Mouse (Mus musculus) kidney, embryonic 15.5 days (tissue): ENCODE data around the gene Tuba4a. TPM values are rescaled to one million over a fixed set of nuclear protein-coding genes. Genes with fewer than 3 reads are reported as not detected.

Experiments used
- ATAC-seq: fragments of 200-750 bp; cut with Nextera tagmentation; replicated peaks from 2 replicates; pipeline ENCODE4 v1.8.0; 2017; ENCODE audit warnings: moderate TSS enrichment; ENCODE audit not compliant: low FRiP score
- H3K27ac ChIP-seq: fragments of 300-500 bp; sonication (generic); 2 replicates; pipeline ENCODE4 v1.5.1; 2015; ENCODE audit warnings: mild to moderate bottlenecking, inconsistent platforms
- H3K27me3 ChIP-seq: fragments of 300-500 bp; sonication (generic); 2 replicates; pipeline ENCODE4 v1.6.1; 2015; ENCODE audit warnings: inconsistent platforms
- H3K36me3 ChIP-seq: fragments of 300-500 bp; sonication (generic); 2 replicates; pipeline ENCODE4 v1.6.1; 2015; ENCODE audit warnings: inconsistent platforms
- H3K4me1 ChIP-seq: fragments of 300-500 bp; sonication (generic); 2 replicates; pipeline ENCODE4 v1.6.1; 2015; ENCODE audit warnings: inconsistent platforms
- H3K4me2 ChIP-seq: fragments of 300-500 bp; sonication (generic); 2 replicates; pipeline ENCODE4 v1.6.1; 2015; ENCODE audit warnings: moderate library complexity, mild to moderate bottlenecking, inconsistent platforms
- H3K4me3 ChIP-seq: fragments of 300-500 bp; sonication (generic); replicated peaks from 2 replicates; pipeline ENCODE4 v1.5.1; 2015; ENCODE audit warnings: mild to moderate bottlenecking, inconsistent platforms
- H3K9ac ChIP-seq: fragments of 300-500 bp; sonication (generic); 2 replicates; pipeline ENCODE4 v1.6.1; 2015; ENCODE audit warnings: mild to moderate bottlenecking, inconsistent platforms
- H3K9me3 ChIP-seq: fragments of 300-500 bp; sonication (generic); replicated peaks from 2 replicates; pipeline ENCODE4 v1.6.1; 2016; ENCODE audit warnings: inconsistent platforms
- WGBS: fragments of 180-500 bp; shearing (Covaris S2); methylation state at CpG from one replicate; pipeline ENCODE4 v1.1.7; 2015; ENCODE audit warnings: mixed read lengths; 5-methylcytosine and 5-hydroxymethylcytosine counted together
- polyA plus RNA-seq: library from polyadenylated mRNA; unstranded; fragments of >200 nt; fragmentation: Nextera tagmentation; extraction: Ambion mirVana; gene quantifications from 2 replicates; pipeline ENCODE4 v1.2.1, GENCODE M21; 2015

Gene Tuba4a
- polyA plus RNA-seq, 1 experiment from 2014 or later, result 63.8 TPM

DNA sequence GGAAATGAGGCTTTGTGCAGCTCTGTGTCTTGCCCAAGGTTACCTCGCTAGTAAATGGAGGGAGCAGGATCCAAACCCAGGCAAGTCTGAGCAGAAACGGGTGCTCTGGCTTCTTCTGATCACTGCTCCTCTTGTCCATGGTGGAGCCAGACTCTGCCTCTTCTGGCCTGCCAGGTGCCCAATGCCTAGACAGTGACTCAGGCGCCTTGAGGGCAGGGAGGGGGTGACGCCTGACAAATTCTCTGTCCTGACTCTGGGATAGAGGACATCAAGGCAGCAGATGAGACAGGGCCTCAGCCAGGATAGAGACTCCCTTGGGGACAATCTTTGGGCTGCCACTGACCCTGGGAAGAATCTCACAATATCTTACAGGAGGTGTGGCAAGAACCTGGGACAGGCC, 11.6 kb upstream of the Tuba4a start:
- Histone ChIP-seq H3K27me3 (peaks cover 6% of the 10 kb centered on the region; the same call in 1 of the 2 replicates), H3K9me3 (no peaks in the 10 kb centered on the region), H3K36me3 (no peaks in the 10 kb centered on the region), H3K4me1 (peaks cover 12% of the 10 kb centered on the region), H3K4me2 (no peak overlapping the region), H3K9ac (no peak overlapping the region), H3K27ac (no peak overlapping the region), H3K4me3 (no peak overlapping the region)
- ATAC-seq, result no peak
- WGBS, result 79% methylated on average over 4 of the region's 4 CpGs

DNA sequence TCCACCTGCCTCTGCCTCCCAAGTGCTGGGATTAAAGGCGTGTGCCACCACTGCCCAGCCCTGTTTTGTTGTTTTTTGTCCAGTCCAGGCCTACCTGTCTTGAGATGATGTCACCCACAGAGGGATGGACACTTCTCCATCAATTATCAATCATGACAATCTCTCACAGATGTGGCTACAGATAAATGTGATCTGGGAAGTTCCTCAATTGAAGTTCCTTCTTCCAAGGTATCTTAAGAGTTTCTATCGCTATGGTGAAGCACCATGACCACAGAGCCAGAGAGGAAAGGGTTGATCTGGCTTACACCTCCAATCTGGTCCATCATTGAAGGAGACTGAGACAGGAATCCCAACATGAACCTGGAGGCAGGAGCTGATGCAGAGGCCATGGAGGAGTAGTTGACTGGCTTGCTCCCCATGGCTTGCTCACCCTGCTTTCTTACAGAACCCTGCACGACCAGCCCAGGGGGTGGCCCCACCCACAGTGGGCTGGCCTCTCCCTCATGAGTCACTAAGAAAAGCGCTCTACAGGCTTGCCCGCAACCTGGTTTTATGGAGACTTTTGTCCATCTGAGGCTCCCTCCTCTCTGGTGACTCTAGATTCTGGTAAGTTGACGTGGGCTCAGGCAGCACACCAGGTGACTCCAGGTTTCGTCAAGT, 10.8 kb upstream of the Tuba4a start:
- ATAC-seq, result no peak
- H3K36me3 ChIP-seq, result no peaks in the 10 kb centered on the region
- no peak overlapping the region for H3K27ac ChIP-seq
- H3K4me3 ChIP-seq, result no peak overlapping the region
- peaks cover 6% of the 10 kb centered on the region for H3K27me3 ChIP-seq
- no peaks in the 10 kb centered on the region for H3K9me3 ChIP-seq
- no peak overlapping the region for H3K9ac ChIP-seq
- peaks cover 7% of the 10 kb centered on the region; the same call in 1 of the 2 replicates for H3K4me1 ChIP-seq
- no peak overlapping the region for H3K4me2 ChIP-seq
- 73% methylated on average over 7 of the region's 7 CpGs for WGBS

DNA sequence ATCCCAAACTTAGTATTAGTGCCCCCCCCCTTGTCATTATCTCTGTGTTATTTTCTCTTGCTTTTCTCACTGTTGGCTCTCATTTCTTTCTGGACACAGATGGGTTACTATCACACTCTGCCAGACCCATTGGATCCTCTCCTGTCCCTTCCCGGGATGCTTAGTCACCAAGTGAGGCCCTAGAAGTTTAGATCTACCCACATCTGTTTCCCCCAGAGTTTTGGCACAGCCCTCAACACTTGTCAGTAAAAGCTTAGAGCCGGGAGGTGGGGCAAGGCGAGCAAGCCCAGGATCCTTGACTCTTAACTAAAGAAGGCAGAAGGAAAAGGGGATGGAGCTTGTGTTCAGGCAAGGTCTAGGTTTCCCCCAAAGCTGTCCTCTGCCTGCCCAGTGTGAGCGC, 9.5 kb upstream of the Tuba4a start:
- no peaks in the 10 kb centered on the region for H3K36me3 ChIP-seq
- H3K4me2 ChIP-seq, result no peak overlapping the region
- no peaks in the 10 kb centered on the region for H3K9me3 ChIP-seq
- no peak for ATAC-seq
- H3K9ac ChIP-seq, result no peak overlapping the region
- peaks cover 6% of the 10 kb centered on the region for H3K27me3 ChIP-seq
- H3K4me3 ChIP-seq, result no peak overlapping the region
- 63% methylated on average over 4 of the region's 4 CpGs for WGBS
- 0 out of 2 replicates have a peak, but pooled peaks cover under 1% of the 10 kb centered on the region for H3K4me1 ChIP-seq
- no peak overlapping the region for H3K27ac ChIP-seq

DNA sequence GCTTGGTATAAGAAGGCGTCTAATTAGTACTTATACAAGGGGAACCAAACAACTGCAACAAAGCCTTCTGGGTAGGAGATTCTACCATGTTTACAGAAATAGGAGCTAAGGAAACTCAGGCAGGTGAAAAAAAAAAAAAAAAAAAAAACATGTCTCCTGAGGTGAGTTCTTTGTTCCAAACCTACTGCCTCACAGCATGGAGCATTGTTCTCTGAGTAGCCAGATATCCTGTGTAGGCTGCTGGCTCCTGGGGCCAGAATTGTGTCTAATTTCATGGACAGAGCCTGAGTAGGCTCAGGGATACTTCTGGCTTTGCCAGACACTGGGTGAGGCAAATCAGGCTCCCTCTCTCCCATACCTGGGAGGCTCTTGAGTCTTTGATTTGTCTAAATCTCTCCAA, 8.0 kb upstream of the Tuba4a start:
- Histone ChIP-seq H3K4me2 (no peak overlapping the region), H3K9me3 (no peaks in the 10 kb centered on the region), H3K9ac (no peak overlapping the region), H3K27me3 (peaks cover 3% of the 10 kb centered on the region), H3K4me1 (no peaks in the 10 kb centered on the region), H3K4me3 (no peak overlapping the region), H3K36me3 (no peaks in the 10 kb centered on the region), H3K27ac (no peak overlapping the region)
- 82% methylated on average over 1 of the region's 1 CpGs for WGBS
- no peak for ATAC-seq

DNA sequence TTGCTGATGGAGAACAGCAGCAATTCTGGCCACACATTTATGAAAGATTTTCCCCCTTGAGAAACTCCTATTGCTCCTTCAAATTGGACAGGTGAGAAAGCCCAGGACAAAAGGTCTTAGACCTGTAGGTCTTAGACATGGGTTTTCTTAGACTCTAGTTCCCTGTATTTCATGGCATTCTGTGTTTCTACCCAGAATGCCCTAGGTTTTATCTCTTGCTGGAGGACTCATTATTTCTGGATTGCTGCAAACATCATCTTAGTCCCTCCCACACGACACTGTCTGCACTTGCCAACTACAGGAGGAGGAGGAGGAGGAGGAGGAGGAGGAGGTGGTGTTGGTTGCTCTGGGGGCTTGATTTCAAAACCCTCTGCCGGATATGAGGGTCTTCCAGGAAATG, 6.5 kb upstream of the Tuba4a start:
- Histone ChIP-seq H3K4me3 (no peak overlapping the region), H3K27me3 (peaks cover 12% of the 10 kb centered on the region), H3K27ac (no peak overlapping the region), H3K4me2 (no peak overlapping the region), H3K36me3 (no peaks in the 10 kb centered on the region), H3K9me3 (no peaks in the 10 kb centered on the region), H3K9ac (no peak overlapping the region), H3K4me1 (no peaks in the 10 kb centered on the region)
- 44% methylated on average over 2 of the region's 2 CpGs for WGBS
- ATAC-seq, result no peak

DNA sequence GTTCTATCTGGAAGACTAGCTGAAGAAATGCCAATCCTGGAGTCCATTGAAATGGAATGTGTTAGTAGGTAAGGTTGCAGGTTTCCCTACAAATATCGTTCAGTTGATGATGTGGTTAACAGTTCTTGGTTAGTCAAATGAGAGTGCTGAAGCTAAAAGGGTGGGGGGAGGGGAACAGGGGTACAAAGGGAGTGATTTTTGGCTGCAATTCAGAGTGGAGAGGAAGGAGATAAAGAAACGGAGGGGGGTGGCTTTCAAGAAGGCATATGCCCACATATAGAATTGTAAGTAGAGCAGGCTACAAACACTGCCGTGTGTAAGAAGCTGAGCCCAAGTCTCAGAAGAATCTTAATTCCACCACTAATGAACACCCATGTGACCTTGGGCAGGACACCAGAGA, 5.8 kb upstream of the Tuba4a start:
- Histone ChIP-seq H3K4me1 (no peaks in the 10 kb centered on the region), H3K4me3 (no peak overlapping the region), H3K27me3 (peaks cover 19% of the 10 kb centered on the region), H3K9me3 (no peaks in the 10 kb centered on the region), H3K9ac (no peak overlapping the region), H3K36me3 (no peaks in the 10 kb centered on the region), H3K27ac (no peak overlapping the region), H3K4me2 (no peak overlapping the region)
- ATAC-seq, result no peak
- 66% methylated on average over 3 of the region's 3 CpGs for WGBS

DNA sequence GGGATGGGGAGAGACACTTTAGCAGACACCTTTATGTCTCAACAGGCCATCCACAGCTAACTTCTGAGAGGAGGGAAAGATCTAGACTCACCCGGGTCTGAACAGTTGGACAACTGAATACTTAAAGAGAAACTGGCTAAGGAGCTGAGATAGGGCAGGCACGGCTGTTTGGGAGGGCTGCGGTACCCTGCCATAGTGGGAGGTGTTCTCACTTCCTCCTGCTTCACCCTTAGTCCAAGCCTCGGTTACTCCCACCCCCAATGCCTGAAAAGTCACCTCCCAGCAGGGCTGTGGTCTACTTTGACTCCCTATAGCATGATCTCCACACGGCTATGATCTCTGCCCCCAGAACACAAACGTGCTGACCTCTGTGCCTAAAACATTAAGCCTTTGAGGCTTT, 3.9 kb upstream of the Tuba4a start:
- H3K27ac ChIP-seq, result no peak overlapping the region
- no peak for ATAC-seq
- H3K4me1 ChIP-seq, result peaks cover 16% of the 10 kb centered on the region
- H3K4me2 ChIP-seq, result no peak overlapping the region
- H3K9ac ChIP-seq, result no peak overlapping the region
- no peaks in the 10 kb centered on the region for H3K36me3 ChIP-seq
- no peaks in the 10 kb centered on the region for H3K9me3 ChIP-seq
- no peak overlapping the region for H3K4me3 ChIP-seq
- 60% methylated on average over 6 of the region's 6 CpGs for WGBS
- peaks cover 38% of the 10 kb centered on the region for H3K27me3 ChIP-seq

DNA sequence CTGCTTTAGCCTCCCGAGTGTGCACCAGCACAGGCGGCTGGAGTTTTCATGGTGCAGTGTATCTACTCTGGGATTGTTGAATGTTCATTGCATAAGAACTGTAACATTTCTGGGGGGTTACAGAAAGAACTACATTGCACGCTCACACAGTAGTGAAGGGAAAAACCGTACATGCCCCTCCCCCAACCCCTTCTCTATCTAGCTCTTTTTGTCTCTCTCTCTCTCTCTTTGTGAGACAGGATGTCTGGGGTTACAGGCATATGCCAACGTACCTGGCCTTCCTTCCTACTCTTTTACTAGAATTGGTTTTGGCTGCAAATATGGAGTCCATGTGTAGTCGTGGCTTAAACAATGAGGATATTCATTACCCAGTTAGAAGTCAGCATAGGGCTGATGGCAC, 3.3 kb upstream of the Tuba4a start:
- no peak overlapping the region for H3K4me2 ChIP-seq
- H3K4me1 ChIP-seq, result peaks cover 22% of the 10 kb centered on the region
- ATAC-seq, result no peak
- no peaks in the 10 kb centered on the region for H3K36me3 ChIP-seq
- H3K9ac ChIP-seq, result no peak overlapping the region
- H3K4me3 ChIP-seq, result no peak overlapping the region
- H3K9me3 ChIP-seq, result no peaks in the 10 kb centered on the region
- no peak overlapping the region for H3K27ac ChIP-seq
- peaks cover 44% of the 10 kb centered on the region for H3K27me3 ChIP-seq
- WGBS, result 80% methylated on average over 6 of the region's 6 CpGs

DNA sequence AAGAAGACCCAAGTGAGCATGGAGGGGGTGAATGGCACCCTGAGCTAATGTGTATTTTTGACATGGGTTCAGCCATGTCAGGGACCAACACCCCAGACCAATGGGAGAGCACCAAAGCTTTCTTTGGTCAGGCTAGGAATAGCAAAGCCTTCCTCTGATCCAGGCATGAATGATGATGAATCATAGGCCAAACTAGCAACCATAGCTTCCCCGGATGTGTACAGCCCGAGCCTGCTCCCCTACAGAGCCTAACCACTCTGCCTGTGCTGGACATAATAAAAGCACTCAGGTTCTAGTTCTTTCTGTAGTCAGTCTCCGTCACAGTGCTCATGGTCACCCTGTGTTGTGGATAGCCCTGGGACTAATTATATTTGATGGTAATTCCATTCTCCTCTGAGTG, 1.9 kb upstream of the Tuba4a start:
- H3K9ac ChIP-seq, result no peak overlapping the region
- peaks cover 30% of the 10 kb centered on the region for H3K4me1 ChIP-seq
- H3K4me2 ChIP-seq, result no peak overlapping the region
- ATAC-seq, result no peak
- H3K27me3 ChIP-seq, result peaks cover 57% of the 10 kb centered on the region
- no peaks in the 10 kb centered on the region for H3K9me3 ChIP-seq
- WGBS, result 75% methylated on average over 3 of the region's 3 CpGs
- no peaks in the 10 kb centered on the region for H3K36me3 ChIP-seq
- no peak overlapping the region for H3K4me3 ChIP-seq
- H3K27ac ChIP-seq, result no peak overlapping the region

DNA sequence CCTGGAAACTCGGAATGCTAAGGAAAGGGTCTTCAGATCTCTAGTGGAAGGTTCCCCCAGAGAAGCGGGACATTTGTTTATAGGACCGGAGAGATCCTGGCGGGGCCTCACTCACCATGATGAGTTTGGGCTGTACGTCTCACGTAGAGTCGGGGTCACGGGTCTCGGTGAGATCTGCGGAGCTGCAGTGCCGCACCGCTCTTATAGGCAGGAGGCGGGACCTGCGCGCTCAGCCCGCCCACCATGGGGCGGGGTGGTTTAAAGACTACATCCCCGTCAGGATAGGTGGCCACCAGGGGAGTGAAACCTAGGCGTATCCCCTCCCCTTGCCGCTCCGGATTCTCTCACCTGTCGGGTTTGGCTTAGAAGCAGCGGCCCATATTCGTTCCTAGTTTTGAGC, 587 bp downstream of the Tuba4a start:
- H3K27ac ChIP-seq, result peak overlapping the region; percentile 32; the same call in 1 of the 2 replicates
- H3K27me3 ChIP-seq, result peaks cover 57% of the 10 kb centered on the region
- peaks cover 23% of the 10 kb centered on the region for H3K36me3 ChIP-seq
- peaks cover 43% of the 10 kb centered on the region for H3K4me1 ChIP-seq
- under 1% methylated on average over 24 of the region's 24 CpGs for WGBS
- H3K4me3 ChIP-seq, result peak overlapping the region; percentile 59
- H3K4me2 ChIP-seq, result peak overlapping the region; percentile 98
- ATAC-seq, result peak; percentile 85
- H3K9ac ChIP-seq, result peak overlapping the region; percentile 57
- H3K9me3 ChIP-seq, result no peaks in the 10 kb centered on the region

DNA sequence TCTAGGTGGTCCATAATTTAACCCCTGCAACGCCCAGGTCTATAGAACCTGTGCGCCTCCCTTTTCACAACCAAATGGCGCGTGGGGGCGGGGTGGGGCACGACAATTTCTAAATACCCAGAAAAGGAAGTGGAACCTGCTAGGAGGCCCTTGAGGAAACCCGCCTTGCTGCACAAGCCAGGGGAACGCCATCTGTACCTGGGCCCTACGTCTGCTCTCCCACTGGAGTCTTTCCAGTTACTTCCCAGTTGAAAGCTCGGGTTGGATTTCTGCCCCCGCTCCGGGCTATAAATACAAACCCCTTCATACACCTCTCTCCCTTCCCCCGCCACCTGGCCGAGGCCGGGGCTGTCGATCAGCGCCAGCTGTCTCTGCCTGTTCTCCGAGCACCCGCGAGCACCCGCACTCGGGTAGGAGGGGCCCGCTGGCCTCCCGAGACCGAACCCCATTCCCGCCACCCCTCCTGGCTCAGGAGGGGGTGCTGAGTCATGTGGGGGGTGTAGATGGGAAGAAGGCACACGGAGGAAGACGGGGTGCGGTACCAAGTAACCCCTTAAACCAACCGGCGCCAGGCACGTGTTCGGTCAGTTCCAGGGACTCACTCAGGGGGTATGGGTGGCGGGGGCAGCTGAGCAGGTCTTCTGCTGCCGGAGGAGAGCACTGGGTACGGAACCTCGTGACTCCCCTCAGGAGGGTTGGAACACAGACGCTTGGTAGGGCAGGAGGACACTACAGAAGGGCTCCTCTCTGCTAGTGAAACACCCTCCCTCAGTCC, 1.3 kb downstream of the Tuba4a start:
- peak overlapping the region; percentile 46; the same call in 1 of the 2 replicates for H3K27ac ChIP-seq
- peak overlapping the region; percentile 59 for H3K4me3 ChIP-seq
- H3K9ac ChIP-seq, result peak overlapping the region; percentile 57
- H3K36me3 ChIP-seq, result peaks cover 30% of the 10 kb centered on the region
- peak; percentile 10; the same call in 1 of the 2 replicates for ATAC-seq
- H3K9me3 ChIP-seq, result no peaks in the 10 kb centered on the region
- H3K4me1 ChIP-seq, result peaks cover 50% of the 10 kb centered on the region
- under 1% methylated on average over 38 of the region's 38 CpGs for WGBS
- H3K27me3 ChIP-seq, result peaks cover 57% of the 10 kb centered on the region
- H3K4me2 ChIP-seq, result peak overlapping the region; percentile 98

DNA sequence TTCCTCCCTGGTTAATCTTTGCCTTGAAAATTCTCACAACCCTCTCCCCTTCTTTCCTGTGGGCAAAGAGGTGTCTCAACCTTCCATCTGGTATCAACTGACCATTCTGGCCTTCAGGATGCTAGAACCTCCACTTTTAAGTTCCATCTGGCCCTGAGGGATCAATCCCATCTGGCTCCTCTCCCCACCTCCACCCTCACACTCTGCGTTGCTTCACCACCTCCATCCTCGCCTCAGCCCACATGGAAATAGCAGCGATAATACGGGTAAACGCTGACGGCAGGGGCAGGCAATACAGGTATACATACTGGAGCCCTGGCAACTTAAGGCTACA, 1.8 kb downstream of the Tuba4a start:
- peaks cover 55% of the 10 kb centered on the region for H3K4me1 ChIP-seq
- peaks cover 35% of the 10 kb centered on the region for H3K36me3 ChIP-seq
- peak overlapping the region; percentile 46; the same call in 1 of the 2 replicates for H3K27ac ChIP-seq
- ATAC-seq, result no peak
- H3K4me3 ChIP-seq, result peak overlapping the region; percentile 59
- H3K9ac ChIP-seq, result 0 out of 2 replicates have a peak overlapping the region, but pooled peaks have one; percentile 57
- no peaks in the 10 kb centered on the region for H3K9me3 ChIP-seq
- 2% methylated on average over 6 of the region's 6 CpGs for WGBS
- H3K4me2 ChIP-seq, result peak overlapping the region; percentile 98
- H3K27me3 ChIP-seq, result peaks cover 57% of the 10 kb centered on the region
